Mouse (Mus musculus): ENCODE results near the gene Dner. TPM values are rescaled to one million over a fixed set of nuclear protein-coding genes. Genes with fewer than 3 reads are reported as not detected.

The Dner gene
- polyA plus RNA-seq (2014; fragmentation: Illumina TruSeq; extraction: RNeasy Lipid Tissue Mini Kit (QIAGEN cat#74804); ENCODE audit: low read depth, low replicate concordance), result not detected

GRCm38 (mm10) chr1:84695517-84696411, at the start of gene Dner:
Gene Dner (minus strand): TSS chr1:84696221.

GRCm38 (mm10) chr1:84363967-84364366, 332.1 kb downstream of the Dner start, which contains the start of gene Pid1:
Gene Pid1 (minus strand): TSS chr1:84364180.

Other genes starting within 250 kb of the Dner start
- 3.0 TPM for gene Fbxo36, start 143.6 kb upstream of the Dner start, polyA plus RNA-seq (2014; fragmentation: Illumina TruSeq; extraction: RNeasy Lipid Tissue Mini Kit (QIAGEN cat#74804); ENCODE audit: low read depth, low replicate concordance)
- 89.8 TPM for gene Trip12, start 144.3 kb upstream of the Dner start, polyA plus RNA-seq (2014; fragmentation: Illumina TruSeq; extraction: RNeasy Lipid Tissue Mini Kit (QIAGEN cat#74804); ENCODE audit: low read depth, low replicate concordance)
- not detected for gene Slc16a14, start 238.9 kb upstream of the Dner start, polyA plus RNA-seq (2014; fragmentation: Illumina TruSeq; extraction: RNeasy Lipid Tissue Mini Kit (QIAGEN cat#74804); ENCODE audit: low read depth, low replicate concordance)